Mouse (Mus musculus) cortical plate, adult 2 months (tissue): Measurements from ENCODE around the gene P2rx4.

Experiments used
- CTCF ChIP-seq: fragments of 200-500 bp; IDR thresholded peaks from 2 replicates; pipeline ENCODE4 v1.5.1; 2011; ENCODE audit warnings: mild to moderate bottlenecking, control low read depth, low read length; ENCODE audit not compliant: insufficient read depth; ENCODE audit errors: extremely low read depth
- POLR2A ChIP-seq: fragments of 200-500 bp; IDR thresholded peaks from 2 replicates; pipeline ENCODE4 v1.6.1; 2011; ENCODE audit warnings: mild to moderate bottlenecking, low read length, control low read depth; ENCODE audit not compliant: insufficient read depth; ENCODE audit errors: extremely low read depth

DNA sequence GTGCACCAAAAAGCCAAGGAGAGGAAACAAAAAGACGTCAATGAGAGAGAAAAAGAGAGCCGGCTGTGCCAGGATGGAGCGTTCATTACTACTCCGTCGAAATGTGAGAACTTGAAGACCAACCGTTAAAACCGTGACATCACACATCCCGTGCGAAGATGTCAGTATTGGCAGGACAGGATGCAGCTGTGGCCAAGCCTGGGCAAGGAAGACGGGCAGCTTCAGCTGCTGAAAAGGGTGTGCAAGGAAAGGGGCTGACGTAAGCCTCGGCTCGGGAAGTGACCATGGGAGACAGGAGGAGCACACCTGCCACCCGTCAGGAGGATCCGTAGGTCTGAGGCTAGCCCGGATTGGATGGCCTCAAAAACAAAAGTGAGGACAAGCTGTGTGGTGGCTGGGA lies 47.1 kb downstream of the P2rx4 start:
- TF ChIP-seq CTCF (no peak), POLR2A (no peak)
